Mouse (Mus musculus): Measurements from ENCODE around the gene Sdr9c7. TPM values are rescaled to one million over a fixed set of nuclear protein-coding genes. Genes with fewer than 3 reads are reported as not detected.

Gene Sdr9c7
- polyA plus RNA-seq, 1 experiment: not detected

GRCm38 (mm10) chr10:127956168-127956816, 58.0 kb downstream of the Sdr9c7 start:
- H3K4me3 ChIP-seq (ENCODE audit: insufficient read depth, low read length): no peak overlapping the region
- no peak overlapping the region for H3K27ac ChIP-seq (ENCODE audit: insufficient read depth, low read depth, low read length)
- TF ChIP-seq CTCF (IDR thresholded peaks at IDR 0.05; ENCODE audit: low read depth, low read length) (peak; percentile 40), POLR2A (IDR thresholded peaks at IDR 0.05; ENCODE audit: borderline replicate concordance, low read depth, low read length) (no peak)
- no peaks in the 10 kb centered on the region for H3K4me1 ChIP-seq (ENCODE audit: control insufficient read depth, insufficient read depth, low read length)

DNA sequence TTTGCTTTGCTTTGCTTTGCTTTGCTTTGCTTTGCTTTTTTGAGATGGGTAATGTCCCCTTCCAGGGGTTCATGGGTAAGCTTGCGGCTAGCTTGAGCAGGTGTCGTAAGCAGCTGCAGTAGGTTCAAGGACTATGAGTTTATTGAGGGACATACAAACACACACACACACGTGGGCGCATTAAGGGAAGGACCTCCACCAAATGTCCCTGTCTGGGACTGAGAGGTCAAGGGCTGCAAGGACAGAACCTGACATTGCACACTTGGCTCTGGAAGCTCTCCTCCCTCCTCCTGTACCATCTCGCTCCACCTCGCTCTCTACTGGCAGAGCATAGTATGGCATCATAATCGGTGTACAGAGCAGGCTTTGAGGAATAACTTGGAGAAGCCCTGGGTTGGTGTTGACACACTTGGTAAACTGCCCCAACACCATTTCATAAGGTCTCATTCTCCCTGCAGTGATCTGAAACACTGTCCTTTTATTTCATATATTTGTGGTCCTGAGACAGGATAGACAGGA, 60.9 kb downstream of the Sdr9c7 start:
- Histone ChIP-seq H3K4me3 (ENCODE audit: insufficient read depth, low read length) (no peak overlapping the region), H3K4me1 (ENCODE audit: control insufficient read depth, insufficient read depth, low read length) (no peaks in the 10 kb centered on the region), H3K27ac (ENCODE audit: insufficient read depth, low read depth, low read length) (no peak overlapping the region)
- TF ChIP-seq POLR2A (IDR thresholded peaks at IDR 0.05; ENCODE audit: borderline replicate concordance, low read depth, low read length): no peak
- no peak for TF ChIP-seq CTCF (IDR thresholded peaks at IDR 0.05; ENCODE audit: low read depth, low read length)

Other genes starting within 250 kb of the Sdr9c7 start
- 11.0 and 13.5 TPM in 2 replicates for gene Nemp1, start 231.6 kb upstream of the Sdr9c7 start, polyA plus RNA-seq (2012; ENCODE audit: insufficient read depth, insufficient read length, missing spikeins)
- gene Nab2, start 229.9 kb upstream of the Sdr9c7 start, polyA plus RNA-seq (2012; ENCODE audit: insufficient read depth, insufficient read length, missing spikeins): 21.4 and 25.4 TPM in 2 replicates
- gene Myo1a, start 193.3 kb upstream of the Sdr9c7 start, polyA plus RNA-seq (2012; ENCODE audit: insufficient read depth, insufficient read length, missing spikeins): 0.31 TPM in 1 of 2 replicates, not detected in the other
- gene Tac2, start 174.0 kb upstream of the Sdr9c7 start, polyA plus RNA-seq (2012; ENCODE audit: insufficient read depth, insufficient read length, missing spikeins): not detected in 2 replicates
- gene Zbtb39, start 159.0 kb upstream of the Sdr9c7 start, polyA plus RNA-seq (2012; ENCODE audit: insufficient read depth, insufficient read length, missing spikeins): 4.4 and 4.6 TPM in 2 replicates
- not detected in 2 replicates for gene Gpr182, start 146.8 kb upstream of the Sdr9c7 start, polyA plus RNA-seq (2012; ENCODE audit: insufficient read depth, insufficient read length, missing spikeins)
- gene Rdh1, start 138.8 kb upstream of the Sdr9c7 start, polyA plus RNA-seq (2012; ENCODE audit: insufficient read depth, insufficient read length, missing spikeins): not detected in 2 replicates
- gene Rdh16f1, start 138.7 kb upstream of the Sdr9c7 start, polyA plus RNA-seq (2012; ENCODE audit: insufficient read depth, insufficient read length, missing spikeins): not detected in 2 replicates
- 0.60 TPM in 1 of 2 replicates, not detected in the other for gene Rdh9, start 122.1 kb upstream of the Sdr9c7 start, polyA plus RNA-seq (2012; ENCODE audit: insufficient read depth, insufficient read length, missing spikeins)
- gene Rdh16, start 97.4 kb upstream of the Sdr9c7 start, polyA plus RNA-seq (2012; ENCODE audit: insufficient read depth, insufficient read length, missing spikeins): not detected in 2 replicates
- not detected in 2 replicates for gene Rdh19, start 48.6 kb upstream of the Sdr9c7 start, polyA plus RNA-seq (2012; ENCODE audit: insufficient read depth, insufficient read length, missing spikeins)
- not detected in 2 replicates for gene Rdh16f2, start 32.0 kb upstream of the Sdr9c7 start, polyA plus RNA-seq (2012; ENCODE audit: insufficient read depth, insufficient read length, missing spikeins)
- gene Rdh7, start 9.7 kb upstream of the Sdr9c7 start, polyA plus RNA-seq (2012; ENCODE audit: insufficient read depth, insufficient read length, missing spikeins): not detected in 2 replicates
- not detected in 2 replicates for gene Hsd17b6, start 109.1 kb downstream of the Sdr9c7 start, polyA plus RNA-seq (2012; ENCODE audit: insufficient read depth, insufficient read length, missing spikeins)
- 14.3 and 18.6 TPM in 2 replicates for gene Prim1, start 116.7 kb downstream of the Sdr9c7 start, polyA plus RNA-seq (2012; ENCODE audit: insufficient read depth, insufficient read length, missing spikeins)
- gene Naca, start 137.1 kb downstream of the Sdr9c7 start, polyA plus RNA-seq (2012; ENCODE audit: insufficient read depth, insufficient read length, missing spikeins): 540 and 609 TPM in 2 replicates
- 152 and 160 TPM in 2 replicates for gene Ptges3, start 160.4 kb downstream of the Sdr9c7 start, polyA plus RNA-seq (2012; ENCODE audit: insufficient read depth, insufficient read length, missing spikeins)
- gene Atp5b, start 184.8 kb downstream of the Sdr9c7 start, polyA plus RNA-seq (2012; ENCODE audit: insufficient read depth, insufficient read length, missing spikeins): 483 and 528 TPM in 2 replicates
- gene Baz2a, start 193.1 kb downstream of the Sdr9c7 start, polyA plus RNA-seq (2012; ENCODE audit: insufficient read depth, insufficient read length, missing spikeins): 49.0 and 52.9 TPM in 2 replicates

All from bone marrow macrophage, adult 2 months (primary cell).